Mouse (Mus musculus) frontal cortex, adult 2 months (tissue): ENCODE data around the gene Suco. TPM values are rescaled to one million over a fixed set of nuclear protein-coding genes. Genes with fewer than 3 reads are reported as not detected.

Experiments used
- DNase-seq, 2 experiments: peaks; one replicate each; pipeline ENCODE4 v3.0.0; 2022; ENCODE audit warnings: low spot score in 1 of 2; ENCODE audit errors: extremely low spot score in 1 of 2
- polyA plus RNA-seq: library from polyadenylated mRNA; depleted of rRNA; stranded (reverse); fragments of >200 nt; gene quantifications from 2 replicates; pipeline ENCODE4 v1.2.3, GENCODE M21; 2012; rRNA removed

The Suco gene
- 17.2 and 24.0 TPM in 2 replicates for polyA plus RNA-seq

- peak; percentile 99 to 100 for DNase-seq
Measured at GRCm38 (mm10) chr1:161876553-161877447, at the start of gene Suco. Suco (minus strand) TSS chr1:161876682.

- DNase-seq = peak in 1 of 2 experiments; percentile 1
Measured at GRCm38 (mm10) chr1:161925281-161925805, 48.9 kb upstream of the Suco start.

- DNase-seq = no peak
Measured at GRCm38 (mm10) chr1:161924321-161924720, 47.8 kb upstream of the Suco start.

GRCm38 (mm10) chr1:161921928-161922327 lies 45.4 kb upstream of the Suco start:
- DNase-seq = no peak

GRCm38 (mm10) chr1:161920475-161921454 lies 44.3 kb upstream of the Suco start:
- DNase-seq = no peak

- no peak for DNase-seq
Measured at GRCm38 (mm10) chr1:161919594-161919993, 43.1 kb upstream of the Suco start.

- no peak for DNase-seq
Measured at GRCm38 (mm10) chr1:161918682-161919372, 42.3 kb upstream of the Suco start.

- DNase-seq = no peak
Measured at GRCm38 (mm10) chr1:161917940-161918484, 41.5 kb upstream of the Suco start.

- DNase-seq = no peak
Measured at GRCm38 (mm10) chr1:161916036-161916435, 39.6 kb upstream of the Suco start.

GRCm38 (mm10) chr1:161913648-161913984 lies 37.1 kb upstream of the Suco start:
- no peak for DNase-seq

- no peak for DNase-seq
Measured at GRCm38 (mm10) chr1:161912940-161913647, 36.6 kb upstream of the Suco start.

- DNase-seq = no peak
Measured at GRCm38 (mm10) chr1:161909074-161909473, 32.6 kb upstream of the Suco start.

- no peak for DNase-seq
Measured at GRCm38 (mm10) chr1:161907795-161908457, 31.4 kb upstream of the Suco start.

- no peak for DNase-seq
Measured at GRCm38 (mm10) chr1:161907111-161907510, 30.6 kb upstream of the Suco start.

- DNase-seq = peak in 1 of 2 experiments; percentile 4
Measured at GRCm38 (mm10) chr1:161902692-161903452, 26.4 kb upstream of the Suco start.

- no peak for DNase-seq
Measured at GRCm38 (mm10) chr1:161900129-161900528, 23.6 kb upstream of the Suco start.

GRCm38 (mm10) chr1:161897235-161897634 lies 20.8 kb upstream of the Suco start:
- no peak for DNase-seq

GRCm38 (mm10) chr1:161896130-161896529 lies 19.6 kb upstream of the Suco start:
- DNase-seq = no peak
